8 mouse cellular contexts compared by ENCODE assay signal in genomic region chr19:46339287-46339971, GRCm38 (mm10). TPM values are rescaled to one million over a fixed set of nuclear protein-coding genes. Genes with fewer than 3 reads are reported as not detected.
DNase-seq lines count a peak whose midpoint lies in the region; ATAC-seq lines count a peak whose summit lies in the region.

No protein-coding gene starts in this region.

- H3K4me3 ChIP-seq in kidney, embryonic 14.5 days (ENCODE audit: low read length): no peak overlapping the region
- H3K4me3 ChIP-seq in heart, embryonic 11.5 days (ENCODE audit: low read depth, low read length): no peak overlapping the region
- no peak overlapping the region for H3K4me3 ChIP-seq in stomach, embryonic 14.5 days (ENCODE audit: low read depth, low read length)

- DNase-seq in kidney, adult 18-20 months: peak; percentile 31
- DNase-seq in brain, adult 2 months (ENCODE audit: low read depth, low spot score): peak; percentile 65
- DNase-seq in left cerebral cortex, postnatal 36 days (ENCODE audit: low spot score in 2 of 2): peak; percentile 37 to 48
- no peak for DNase-seq in urinary bladder, postnatal 4 days (ENCODE audit: low spot score in 2 of 2)

- no peak overlapping the region for H3K27ac ChIP-seq in kidney, embryonic 14.5 days (ENCODE audit: low read depth, low read length)
- H3K27ac ChIP-seq in heart, embryonic 11.5 days (ENCODE audit: low read depth, low read length): no peak overlapping the region
- H3K27ac ChIP-seq in stomach, embryonic 14.5 days (ENCODE audit: low read length): peak overlapping the region; percentile 21; the same call in 1 of the 2 replicates

- H3K4me2 ChIP-seq in kidney, embryonic 14.5 days (replicated peaks; ENCODE audit: low read depth, low read length): no peak overlapping the region
- H3K4me2 ChIP-seq in heart, embryonic 11.5 days: peak overlapping the region; percentile 86; the same call in 1 of the 2 replicates
- peak overlapping the region; percentile 62; the same call in 1 of the 2 replicates for H3K4me2 ChIP-seq in stomach, embryonic 14.5 days (replicated peaks; ENCODE audit: low read depth, low read length)

- H3K4me1 ChIP-seq in kidney, embryonic 14.5 days (ENCODE audit: control insufficient read depth, insufficient read depth, low read length): peaks cover 15% of the 10 kb centered on the region; the same call in 1 of the 2 replicates
- peaks cover 12% of the 10 kb centered on the region for H3K4me1 ChIP-seq in heart, embryonic 11.5 days (ENCODE audit: control insufficient read depth, insufficient read depth, low read length)
- peaks cover 9% of the 10 kb centered on the region; the same call in 1 of the 2 replicates for H3K4me1 ChIP-seq in stomach, embryonic 14.5 days (ENCODE audit: control insufficient read depth, insufficient read depth, low read length)

- intact Hi-C loops in left cerebral cortex, postnatal 36 days (cut with DNase I): loop anchor here (2.0 kb wide), 1 partner anchor 17 kb away; no protein-coding TSS in a partner anchor

- no peaks in the 10 kb centered on the region for H3K9me3 ChIP-seq in kidney, embryonic 14.5 days (ENCODE audit: control insufficient read depth, low read length)
- H3K9me3 ChIP-seq in heart, embryonic 11.5 days (replicated peaks; ENCODE audit: control insufficient read depth, low read length): no peaks in the 10 kb centered on the region
- H3K9me3 ChIP-seq in stomach, embryonic 14.5 days (ENCODE audit: control insufficient read depth, low read depth, low read length): no peaks in the 10 kb centered on the region

- 69% methylated on average over 7 of the region's 7 CpGs for WGBS in kidney, embryonic 14.5 days
- WGBS in heart, embryonic 11.5 days (ENCODE audit: insufficient replicate concordance): 69% methylated on average over 7 of the region's 7 CpGs
- WGBS in stomach, embryonic 14.5 days: 79% methylated on average over 7 of the region's 7 CpGs

- no peaks in the 10 kb centered on the region for H3K27me3 ChIP-seq in kidney, embryonic 14.5 days (ENCODE audit: control insufficient read depth, insufficient read depth, low read length)
- peaks cover 11% of the 10 kb centered on the region for H3K27me3 ChIP-seq in heart, embryonic 11.5 days (ENCODE audit: control insufficient read depth, insufficient read depth, low read length)
- no peaks in the 10 kb centered on the region for H3K27me3 ChIP-seq in stomach, embryonic 14.5 days (ENCODE audit: control insufficient read depth, insufficient read depth, low read length)

- H3K9ac ChIP-seq in kidney, embryonic 14.5 days (ENCODE audit: low read depth, low read length): no peak overlapping the region
- H3K9ac ChIP-seq in heart, embryonic 11.5 days (ENCODE audit: low read depth, low read length): no peak overlapping the region
- no peak overlapping the region for H3K9ac ChIP-seq in stomach, embryonic 14.5 days (replicated peaks; ENCODE audit: low read depth, low read length)

- no peak for ATAC-seq in kidney, embryonic 14.5 days (ENCODE audit: low FRiP score, low TSS enrichment)
- no peak for ATAC-seq in heart, embryonic 11.5 days (replicated peaks; ENCODE audit: insufficient number of reproducible peaks, low FRiP score, low TSS enrichment)
- peak; percentile 74 for ATAC-seq in megakaryocyte, adult 5-6 weeks (ENCODE audit: poor library complexity, severe bottlenecking)
- ATAC-seq in stomach, embryonic 14.5 days (ENCODE audit: insufficient number of reproducible peaks, insufficient read depth, low FRiP score, low read depth): no peak

- no peaks in the 10 kb centered on the region for H3K36me3 ChIP-seq in kidney, embryonic 14.5 days (ENCODE audit: control insufficient read depth, insufficient read depth, low read length)
- H3K36me3 ChIP-seq in heart, embryonic 11.5 days (ENCODE audit: control insufficient read depth, insufficient read depth, low read length): no peaks in the 10 kb centered on the region
- no peaks in the 10 kb centered on the region for H3K36me3 ChIP-seq in stomach, embryonic 14.5 days (ENCODE audit: control insufficient read depth, insufficient read depth, low read length)

RNA-seq across cellular contexts. Expression of gene Cuedc2, which starts 0.9 kb away (rescaled TPM):
- polyA plus RNA-seq in kidney, embryonic 14.5 days (2014; fragmentation: Nextera tagmentation; extraction: Ambion mirVana): 164 and 165 TPM in 2 replicates
- polyA plus RNA-seq in heart, embryonic 11.5 days (2014; fragmentation: Nextera tagmentation; extraction: Ambion mirVana): 124 and 139 TPM in 2 replicates
- 100 to 1,000 TPM; 166 to 216 TPM for total RNA-seq in left cerebral cortex, postnatal 36 days (2021)
- total RNA-seq in megakaryocyte, adult 5-6 weeks (2015): 31.3 and 33.1 TPM in 2 replicates
- total RNA-seq in megakaryocyte, adult 5-6 weeks (2017): 108 and 114 TPM in 2 replicates
- polyA plus RNA-seq in stomach, embryonic 14.5 days (2014; fragmentation: Nextera tagmentation; extraction: Ambion mirVana): 151 and 169 TPM in 2 replicates

RNA-seq across cellular contexts. Expression of gene Mfsd13a, which starts 1.5 kb away (rescaled TPM):
- polyA plus RNA-seq in kidney, embryonic 14.5 days (2014; fragmentation: Nextera tagmentation; extraction: Ambion mirVana): 7.9 and 10.8 TPM in 2 replicates
- 3.1 and 4.0 TPM in 2 replicates for polyA plus RNA-seq in heart, embryonic 11.5 days (2014; fragmentation: Nextera tagmentation; extraction: Ambion mirVana)
- 10 to 100 TPM; 25.6 to 27.8 TPM for total RNA-seq in left cerebral cortex, postnatal 36 days (2021)
- total RNA-seq in megakaryocyte, adult 5-6 weeks (2015): 17.2 and 18.1 TPM in 2 replicates
- total RNA-seq in megakaryocyte, adult 5-6 weeks (2017): 8.1 and 11.7 TPM in 2 replicates
- polyA plus RNA-seq in stomach, embryonic 14.5 days (2014; fragmentation: Nextera tagmentation; extraction: Ambion mirVana): 10.8 and 11.4 TPM in 2 replicates

RNA-seq across cellular contexts. Expression of gene 2310034G01Rik, which starts 10.7 kb away (rescaled TPM):
- 2.7 and 3.5 TPM in 2 replicates for polyA plus RNA-seq in kidney, embryonic 14.5 days (2014; fragmentation: Nextera tagmentation; extraction: Ambion mirVana)
- 0.90 and 1.0 TPM in 2 replicates for polyA plus RNA-seq in heart, embryonic 11.5 days (2014; fragmentation: Nextera tagmentation; extraction: Ambion mirVana)
- total RNA-seq in left cerebral cortex, postnatal 36 days (2021): under 1 TPM; 0.62 to 0.68 TPM
- 0.18 TPM in 1 of 2 replicates, not detected in the other for total RNA-seq in megakaryocyte, adult 5-6 weeks (2015)
- total RNA-seq in megakaryocyte, adult 5-6 weeks (2017): 0.48 and 0.53 TPM in 2 replicates
- polyA plus RNA-seq in stomach, embryonic 14.5 days (2014; fragmentation: Nextera tagmentation; extraction: Ambion mirVana): 1.6 and 2.1 TPM in 2 replicates

RNA-seq across cellular contexts. Expression of gene Fbxl15, which starts 11.4 kb away (rescaled TPM):
- polyA plus RNA-seq in kidney, embryonic 14.5 days (2014; fragmentation: Nextera tagmentation; extraction: Ambion mirVana): 14.2 and 18.2 TPM in 2 replicates
- 9.6 and 9.7 TPM in 2 replicates for polyA plus RNA-seq in heart, embryonic 11.5 days (2014; fragmentation: Nextera tagmentation; extraction: Ambion mirVana)
- 10 to 100 TPM; 26.7 to 28.7 TPM for total RNA-seq in left cerebral cortex, postnatal 36 days (2021)
- total RNA-seq in megakaryocyte, adult 5-6 weeks (2015): 1.9 and 2.1 TPM in 2 replicates
- 1.3 and 1.8 TPM in 2 replicates for total RNA-seq in megakaryocyte, adult 5-6 weeks (2017)
- polyA plus RNA-seq in stomach, embryonic 14.5 days (2014; fragmentation: Nextera tagmentation; extraction: Ambion mirVana): 13.7 and 16.1 TPM in 2 replicates

RNA-seq across cellular contexts. Expression of gene Psd, which starts 12.5 kb away (rescaled TPM):
- 1.7 and 1.8 TPM in 2 replicates for polyA plus RNA-seq in kidney, embryonic 14.5 days (2014; fragmentation: Nextera tagmentation; extraction: Ambion mirVana)
- 8.8 and 9.1 TPM in 2 replicates for polyA plus RNA-seq in heart, embryonic 11.5 days (2014; fragmentation: Nextera tagmentation; extraction: Ambion mirVana)
- 100 to 1,000 TPM; 614 to 671 TPM for total RNA-seq in left cerebral cortex, postnatal 36 days (2021)
- total RNA-seq in megakaryocyte, adult 5-6 weeks (2015): 0.11 and 0.36 TPM in 2 replicates
- total RNA-seq in megakaryocyte, adult 5-6 weeks (2017): not detected in 2 replicates
- polyA plus RNA-seq in stomach, embryonic 14.5 days (2014; fragmentation: Nextera tagmentation; extraction: Ambion mirVana): 41.9 and 44.3 TPM in 2 replicates

Comparison
In these comparisons a context has a peak if more than half of its experiments do, and no peak if none do; other contexts are left out.
1. DNase-seq: peak in kidney, adult 18-20 months (single experiment), brain, adult 2 months (single experiment) and left cerebral cortex, postnatal 36 days (2 of 2); none in urinary bladder, postnatal 4 days (0 of 2).